Mouse (Mus musculus) forebrain, embryonic 12.5 days (tissue): ENCODE results near the gene Wif1. TPM values are rescaled to one million over a fixed set of nuclear protein-coding genes. Genes with fewer than 3 reads are reported as not detected.
A peak's percentile ranks its signal among the peaks of the same experiment; 100 is the strongest.

ENCODE experiments used
- ATAC-seq: fragments of 200-750 bp; cut with Nextera tagmentation; 2 replicates; pipeline ENCODE4 v1.8.0; 2017; ENCODE audit warnings: moderate TSS enrichment; ENCODE audit not compliant: low FRiP score
- H3K27ac ChIP-seq: fragments of 300-500 bp; sonication (generic); 2 replicates; pipeline ENCODE4 v1.5.1; 2016; ENCODE audit warnings: mild to moderate bottlenecking
- H3K27me3 ChIP-seq: fragments of 300-500 bp; sonication (generic); 2 replicates; pipeline ENCODE4 v1.6.1; 2016; ENCODE audit warnings: mild to moderate bottlenecking
- H3K36me3 ChIP-seq: fragments of 300-500 bp; sonication (generic); replicated peaks from 2 replicates; pipeline ENCODE4 v1.6.1; 2016; ENCODE audit warnings: mild to moderate bottlenecking
- H3K4me1 ChIP-seq: fragments of 300-500 bp; sonication (generic); 2 replicates; pipeline ENCODE4 v1.6.1; 2016
- H3K4me2 ChIP-seq: fragments of 300-500 bp; sonication (generic); 2 replicates; pipeline ENCODE4 v1.6.1; 2016; ENCODE audit warnings: mild to moderate bottlenecking, moderate library complexity
- H3K4me3 ChIP-seq: fragments of 300-500 bp; sonication (generic); replicated peaks from 2 replicates; pipeline ENCODE4 v1.5.1; 2016; ENCODE audit warnings: mild to moderate bottlenecking
- H3K9ac ChIP-seq: fragments of 300-500 bp; sonication (generic); 2 replicates; pipeline ENCODE4 v1.6.1; 2016; ENCODE audit warnings: mild to moderate bottlenecking
- H3K9me3 ChIP-seq: fragments of 300-500 bp; sonication (generic); 2 replicates; pipeline ENCODE4 v1.6.1; 2016
- WGBS: fragments of 180-500 bp; shearing (Covaris S2); methylation state at CpG from one replicate; pipeline ENCODE4 v1.1.7; 2016; 5-methylcytosine and 5-hydroxymethylcytosine counted together
- polyA plus RNA-seq: library from polyadenylated mRNA; unstranded; fragments of >200 nt; fragmentation: Nextera tagmentation; extraction: Ambion mirVana; gene quantifications from 2 replicates; pipeline ENCODE4 v1.2.1, GENCODE M21; 2016

Wif1 gene
- polyA plus RNA-seq, result 7.0 and 9.2 TPM in 2 replicates

GRCm38 (mm10) chr10:121033826-121034568 lies at the start of gene Wif1:
TSS of gene Wif1 (plus strand) at chr10:121033960.
- peak; percentile 96 for ATAC-seq
- Histone ChIP-seq H3K4me3 (peak within 1 kb of the TSS; percentile 53), H3K9me3 (no peaks in the 10 kb centered on the region), H3K4me1 (peaks cover 9% of the 10 kb centered on the region; the same call in 1 of the 2 replicates), H3K36me3 (no peaks in the 10 kb centered on the region), H3K27ac (0 out of 2 replicates have a peak within 1 kb of the TSS, but pooled peaks have one; percentile 9), H3K27me3 (peaks cover 35% of the 10 kb centered on the region), H3K4me2 (peak within 1 kb of the TSS; percentile 93), H3K9ac (peak within 1 kb of the TSS; percentile 58)
- under 1% methylated on average over 49 of the region's 49 CpGs for WGBS

DNA sequence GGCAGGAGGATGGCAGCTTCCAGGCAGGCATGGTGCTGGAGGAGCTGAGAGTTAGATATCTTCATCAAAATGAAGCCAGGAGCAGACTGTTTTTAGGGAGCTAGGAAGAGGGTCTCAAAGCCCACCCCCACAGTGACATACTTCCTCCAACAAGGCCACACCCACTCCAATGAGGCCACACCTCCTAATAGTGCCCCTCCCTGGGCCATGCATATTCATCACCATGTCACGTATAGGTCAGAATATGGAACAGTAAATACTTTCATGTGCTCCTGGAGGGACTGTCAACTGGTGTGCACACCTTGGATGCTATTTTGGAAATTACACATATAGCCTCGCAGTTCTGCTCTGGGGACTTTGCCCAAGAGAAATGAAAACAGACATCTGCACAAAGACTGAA lies 31.6 kb upstream of the Wif1 start:
- no peaks in the 10 kb centered on the region for H3K9me3 ChIP-seq
- 94% methylated on average over 2 of the region's 2 CpGs for WGBS
- H3K4me1 ChIP-seq, result no peaks in the 10 kb centered on the region
- H3K9ac ChIP-seq, result no peak overlapping the region
- H3K4me3 ChIP-seq, result no peak overlapping the region
- ATAC-seq, result no peak
- H3K36me3 ChIP-seq, result no peaks in the 10 kb centered on the region
- 0 out of 2 replicates have a peak, but pooled peaks cover under 1% of the 10 kb centered on the region for H3K27me3 ChIP-seq
- no peak overlapping the region for H3K4me2 ChIP-seq
- no peak overlapping the region for H3K27ac ChIP-seq

GRCm38 (mm10) chr10:121011496-121011895 lies 22.3 kb upstream of the Wif1 start:
- no peak overlapping the region for H3K9ac ChIP-seq
- no peaks in the 10 kb centered on the region for H3K36me3 ChIP-seq
- H3K4me3 ChIP-seq, result no peak overlapping the region
- WGBS, result 85% methylated on average over 4 of the region's 4 CpGs
- no peak for ATAC-seq
- H3K9me3 ChIP-seq, result peaks cover 9% of the 10 kb centered on the region; the same call in 1 of the 2 replicates
- no peak overlapping the region for H3K27ac ChIP-seq
- no peak overlapping the region for H3K4me2 ChIP-seq
- H3K4me1 ChIP-seq, result peaks cover 2% of the 10 kb centered on the region; the same call in 1 of the 2 replicates
- H3K27me3 ChIP-seq, result no peaks in the 10 kb centered on the region

DNA sequence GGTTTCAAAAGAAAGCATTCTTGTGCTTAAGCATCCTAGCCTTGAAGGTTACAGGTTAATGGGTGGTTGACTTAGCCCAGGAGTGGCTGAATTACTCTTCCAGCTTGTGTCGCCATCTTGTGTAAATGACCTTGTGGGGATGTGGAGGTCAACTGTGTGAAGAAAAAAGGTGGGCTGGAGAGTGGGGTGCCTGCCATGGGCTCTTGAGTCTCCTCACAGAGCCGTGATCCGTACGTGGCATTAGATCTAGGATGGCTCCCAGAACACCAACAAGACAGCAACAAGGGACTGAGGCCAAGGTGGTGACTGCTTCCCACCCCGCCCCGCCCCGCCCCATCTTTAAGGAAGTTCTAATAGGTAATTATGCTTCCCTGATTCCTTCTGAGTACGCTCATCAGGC lies 17.5 kb upstream of the Wif1 start:
- Histone ChIP-seq H3K36me3 (no peaks in the 10 kb centered on the region), H3K9me3 (peaks cover 9% of the 10 kb centered on the region; the same call in 1 of the 2 replicates), H3K4me1 (peaks cover 12% of the 10 kb centered on the region; the same call in 1 of the 2 replicates), H3K4me2 (no peak overlapping the region), H3K27me3 (no peaks in the 10 kb centered on the region), H3K27ac (no peak overlapping the region), H3K4me3 (no peak overlapping the region), H3K9ac (no peak overlapping the region)
- 92% methylated on average over 8 of the region's 8 CpGs for WGBS
- no peak for ATAC-seq

DNA sequence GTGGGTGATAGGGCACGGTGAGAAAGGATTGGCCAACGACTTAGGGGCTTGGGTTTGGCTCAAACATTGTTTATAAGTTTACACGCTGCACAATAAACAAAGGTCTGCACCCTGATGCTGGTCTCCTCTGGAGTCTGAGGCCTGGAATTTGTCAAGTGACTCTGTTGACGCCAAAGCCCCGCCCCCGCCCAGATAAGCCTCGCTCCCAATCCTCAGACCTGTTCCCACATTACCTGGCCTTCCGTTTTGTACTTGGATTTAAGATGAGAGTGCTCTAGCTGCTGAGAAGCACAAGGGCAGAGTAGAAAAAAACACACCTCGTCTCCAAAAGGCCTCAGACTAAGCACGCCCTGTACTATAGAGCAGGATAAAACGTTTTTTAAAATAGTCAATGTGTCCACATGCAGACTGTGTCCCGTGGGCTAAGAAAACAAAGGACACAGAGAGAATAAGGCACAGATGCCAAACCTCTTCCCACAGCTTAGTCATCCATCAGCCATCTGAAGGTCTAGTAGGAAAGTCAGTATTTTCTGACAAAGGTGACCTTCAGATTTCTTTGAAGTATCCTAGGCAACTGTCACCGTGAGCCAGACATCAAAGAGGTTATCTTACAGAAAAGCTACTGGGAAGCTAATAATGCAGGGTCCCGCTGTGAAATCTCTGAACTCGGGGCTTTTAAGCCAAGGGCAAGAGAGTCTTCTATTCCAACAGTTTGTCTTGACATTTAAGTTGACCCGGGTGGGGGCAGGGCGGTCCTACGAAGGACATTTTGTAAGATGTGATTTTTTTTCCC lies 16.9 kb upstream of the Wif1 start:
- Histone ChIP-seq H3K9ac (no peak overlapping the region), H3K9me3 (peaks cover 9% of the 10 kb centered on the region; the same call in 1 of the 2 replicates), H3K27ac (peak overlapping the region; percentile 8; the same call in 1 of the 2 replicates), H3K27me3 (no peaks in the 10 kb centered on the region), H3K4me3 (no peak overlapping the region), H3K4me1 (peaks cover 12% of the 10 kb centered on the region; the same call in 1 of the 2 replicates), H3K4me2 (no peak overlapping the region), H3K36me3 (no peaks in the 10 kb centered on the region)
- 47% methylated on average over 18 of the region's 18 CpGs for WGBS
- no peak for ATAC-seq

- Histone ChIP-seq H3K4me2 (no peak overlapping the region), H3K4me3 (no peak overlapping the region), H3K9me3 (no peaks in the 10 kb centered on the region), H3K36me3 (no peaks in the 10 kb centered on the region), H3K9ac (no peak overlapping the region), H3K27me3 (no peaks in the 10 kb centered on the region), H3K27ac (no peak overlapping the region), H3K4me1 (no peaks in the 10 kb centered on the region; the same call in 1 of the 2 replicates)
- 65% methylated on average over 5 of the region's 5 CpGs for WGBS
- no peak for ATAC-seq
Measured at GRCm38 (mm10) chr10:121022951-121023350, 10.8 kb upstream of the Wif1 start.

DNA sequence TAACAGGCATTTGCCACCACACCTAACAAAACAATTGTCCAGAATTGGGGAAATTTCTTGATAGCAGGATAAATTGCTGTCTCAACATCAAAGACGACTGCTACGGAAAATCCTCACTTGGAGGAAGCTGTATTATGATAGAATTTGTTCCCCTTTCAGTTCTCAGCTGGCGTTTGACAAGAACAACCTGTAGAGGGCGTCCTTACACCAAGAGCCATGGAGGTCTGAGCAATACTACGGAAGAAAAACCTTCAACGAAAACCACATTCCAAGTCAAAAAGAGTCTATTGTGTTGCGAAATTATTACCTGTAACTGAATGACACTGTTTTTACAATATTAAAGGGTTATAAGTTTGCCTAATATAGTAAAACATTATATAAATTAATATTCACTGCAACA lies 2.0 kb upstream of the Wif1 start:
- no peak overlapping the region for H3K27ac ChIP-seq
- no peak overlapping the region for H3K9ac ChIP-seq
- ATAC-seq, result no peak
- peaks cover 9% of the 10 kb centered on the region; the same call in 1 of the 2 replicates for H3K4me1 ChIP-seq
- no peaks in the 10 kb centered on the region for H3K9me3 ChIP-seq
- peaks cover 32% of the 10 kb centered on the region for H3K27me3 ChIP-seq
- 12% methylated on average over 7 of the region's 7 CpGs for WGBS
- no peaks in the 10 kb centered on the region for H3K36me3 ChIP-seq
- H3K4me2 ChIP-seq, result no peak overlapping the region
- no peak overlapping the region for H3K4me3 ChIP-seq

DNA sequence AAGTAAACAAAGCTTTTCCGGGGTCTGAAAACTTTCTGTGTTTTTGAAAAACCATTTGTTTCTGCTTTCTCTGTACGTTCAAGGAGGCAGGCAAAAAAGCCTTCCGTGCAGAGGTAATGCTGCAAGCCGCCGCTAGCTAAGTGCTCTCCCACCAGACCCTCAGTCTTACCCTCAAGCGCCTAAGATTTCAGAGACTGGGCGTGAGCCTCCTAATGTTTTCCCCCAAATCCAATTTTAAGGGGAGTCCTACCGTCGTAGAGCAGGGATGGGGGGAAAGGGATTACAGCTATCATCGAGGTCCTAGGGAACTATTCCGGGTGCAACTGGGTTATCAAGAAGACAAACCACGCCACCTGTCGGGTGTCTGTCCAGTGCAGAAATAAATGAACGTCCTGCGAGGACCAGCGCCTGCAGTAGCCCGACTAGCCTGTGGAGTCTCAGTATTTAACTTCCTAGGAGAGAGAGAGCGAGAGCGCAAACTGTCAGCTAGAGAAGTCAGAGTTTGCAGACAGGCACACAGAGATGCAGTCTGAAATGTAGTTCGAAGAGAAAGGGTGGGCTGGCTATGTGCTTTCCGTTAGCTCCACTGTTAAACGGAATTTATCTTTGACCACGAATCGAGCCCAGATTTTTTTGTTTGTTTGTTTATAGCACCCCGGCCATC lies 500 bp upstream of the Wif1 start:
- H3K27me3 ChIP-seq, result peaks cover 35% of the 10 kb centered on the region
- H3K9ac ChIP-seq, result peak overlapping the region; percentile 58; the same call in 1 of the 2 replicates
- H3K4me1 ChIP-seq, result peaks cover 9% of the 10 kb centered on the region; the same call in 1 of the 2 replicates
- no peaks in the 10 kb centered on the region for H3K36me3 ChIP-seq
- H3K27ac ChIP-seq, result no peak overlapping the region
- peak overlapping the region; percentile 93 for H3K4me2 ChIP-seq
- ATAC-seq, result peak; percentile 77
- H3K4me3 ChIP-seq, result peak overlapping the region; percentile 53
- WGBS, result under 1% methylated on average over 25 of the region's 25 CpGs
- H3K9me3 ChIP-seq, result no peaks in the 10 kb centered on the region

DNA sequence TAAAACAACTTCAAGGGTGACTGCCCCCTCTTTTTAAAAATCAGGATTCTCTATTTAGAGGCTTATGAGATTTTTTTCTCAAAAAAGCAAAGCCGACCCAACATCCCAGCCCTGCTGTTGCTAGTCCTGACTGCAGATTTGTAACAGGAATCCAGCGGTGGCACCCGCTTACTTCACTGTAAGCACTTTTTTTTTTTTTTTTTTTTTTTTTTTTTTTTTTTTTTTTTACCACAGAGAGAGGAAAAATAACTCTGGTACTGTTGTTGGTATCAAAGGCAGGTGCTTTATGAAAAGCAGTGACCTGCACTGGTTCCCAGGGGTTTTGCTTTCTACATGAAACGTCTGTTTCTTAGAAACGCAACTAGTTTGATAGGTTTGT lies 798 bp downstream of the Wif1 start:
- H3K4me1 ChIP-seq, result peaks cover 9% of the 10 kb centered on the region; the same call in 1 of the 2 replicates
- peaks cover 35% of the 10 kb centered on the region for H3K27me3 ChIP-seq
- peak overlapping the region; percentile 93 for H3K4me2 ChIP-seq
- 0 out of 2 replicates have a peak overlapping the region, but pooled peaks have one; percentile 9 for H3K27ac ChIP-seq
- H3K4me3 ChIP-seq, result peak overlapping the region; percentile 53
- H3K9ac ChIP-seq, result 0 out of 2 replicates have a peak overlapping the region, but pooled peaks have one; percentile 58
- ATAC-seq, result no peak
- 21% methylated on average over 5 of the region's 5 CpGs for WGBS
- no peaks in the 10 kb centered on the region for H3K9me3 ChIP-seq
- no peaks in the 10 kb centered on the region for H3K36me3 ChIP-seq

DNA sequence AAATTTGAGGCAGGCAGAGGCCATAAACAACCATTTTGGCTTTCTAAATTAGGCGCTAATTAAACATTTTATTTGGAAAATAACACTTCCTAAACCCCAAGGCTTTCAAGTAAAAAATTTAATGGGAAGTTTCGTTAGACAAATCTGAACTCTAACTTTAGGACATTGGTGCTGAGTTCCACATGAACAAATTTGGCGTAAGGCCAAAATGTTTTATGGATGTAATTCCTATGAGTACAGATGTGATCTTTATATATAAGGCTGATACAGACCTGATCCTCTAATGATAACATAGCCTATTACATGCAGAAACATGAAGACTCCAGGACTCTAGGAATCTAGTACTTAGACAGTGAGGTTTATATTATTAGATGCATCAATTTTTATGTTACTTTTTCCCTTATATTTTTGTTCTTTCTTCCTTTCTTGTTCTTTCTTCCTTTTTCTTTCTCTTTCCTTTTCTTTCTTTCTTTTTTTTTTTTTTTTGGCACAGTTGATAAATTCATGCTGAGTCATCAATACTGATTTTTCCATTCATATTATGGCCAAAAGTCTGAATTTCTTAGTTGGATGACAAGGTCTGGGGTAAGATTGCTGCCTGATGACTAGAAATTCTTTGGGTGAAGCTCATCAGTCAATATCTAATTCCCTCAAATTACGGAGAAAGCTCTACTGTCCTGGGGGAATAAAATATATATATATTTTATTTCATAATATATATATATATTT lies 5.0 kb downstream of the Wif1 start:
- H3K9me3 ChIP-seq, result no peaks in the 10 kb centered on the region

GRCm38 (mm10) chr10:121040911-121041310 lies 7.2 kb downstream of the Wif1 start:
- Histone ChIP-seq H3K27ac (no peak overlapping the region), H3K9me3 (no peaks in the 10 kb centered on the region), H3K4me3 (no peak overlapping the region), H3K4me1 (no peaks in the 10 kb centered on the region), H3K9ac (no peak overlapping the region), H3K27me3 (peaks cover 11% of the 10 kb centered on the region), H3K36me3 (no peaks in the 10 kb centered on the region), H3K4me2 (no peak overlapping the region)
- 74% methylated on average over 14 of the region's 14 CpGs for WGBS
- no peak for ATAC-seq

More for the DNA sequence above, 5.0 kb downstream of the Wif1 start:
- WGBS, result 80% methylated on average over 4 of the region's 4 CpGs
- Histone ChIP-seq H3K4me1 (peaks cover 6% of the 10 kb centered on the region; the same call in 1 of the 2 replicates), H3K9ac (no peak overlapping the region), H3K4me2 (no peak overlapping the region), H3K36me3 (no peaks in the 10 kb centered on the region), H3K27me3 (peaks cover 23% of the 10 kb centered on the region), H3K4me3 (no peak overlapping the region), H3K27ac (no peak overlapping the region)
- ATAC-seq, result no peak
